Mouse (Mus musculus): ENCODE results near the gene Prex1.
"Not testable (repeated sequence)": the region's sequence is repeated elsewhere in the genome, so short reads cannot be mapped to it uniquely, and the experiment has no call there.

Gene Prex1

DNA sequence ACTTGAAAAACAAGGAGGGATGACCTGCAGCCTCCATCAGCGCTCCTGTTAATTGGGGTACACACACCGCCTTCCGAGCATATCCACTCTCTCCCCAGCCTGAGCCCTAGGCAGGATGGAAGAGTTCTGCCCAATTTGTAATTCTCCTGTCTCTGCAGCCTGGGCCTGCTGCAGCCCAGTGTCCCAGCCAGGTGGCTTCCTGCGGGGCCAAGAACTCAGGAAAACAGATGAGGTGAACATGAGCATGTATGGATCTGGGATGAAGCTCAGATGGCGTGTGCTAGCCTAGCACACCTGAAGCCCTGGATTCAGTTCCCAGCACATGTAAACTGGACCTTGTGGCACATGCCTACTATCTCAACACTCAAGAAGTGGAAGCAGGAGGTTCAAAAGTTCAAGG, 192.2 kb downstream of the Prex1 start:
- DNase-seq (ENCODE audit: low spot score in 2 of 2) = no peak

- no peak for DNase-seq (ENCODE audit: low spot score in 2 of 2)
Measured at GRCm38 (mm10) chr2:166520536-166520935, 193.1 kb downstream of the Prex1 start.

GRCm38 (mm10) chr2:166517392-166518174, 196.0 kb downstream of the Prex1 start:
- not testable (repeated sequence) for DNase-seq (ENCODE audit: low spot score in 2 of 2)

DNA sequence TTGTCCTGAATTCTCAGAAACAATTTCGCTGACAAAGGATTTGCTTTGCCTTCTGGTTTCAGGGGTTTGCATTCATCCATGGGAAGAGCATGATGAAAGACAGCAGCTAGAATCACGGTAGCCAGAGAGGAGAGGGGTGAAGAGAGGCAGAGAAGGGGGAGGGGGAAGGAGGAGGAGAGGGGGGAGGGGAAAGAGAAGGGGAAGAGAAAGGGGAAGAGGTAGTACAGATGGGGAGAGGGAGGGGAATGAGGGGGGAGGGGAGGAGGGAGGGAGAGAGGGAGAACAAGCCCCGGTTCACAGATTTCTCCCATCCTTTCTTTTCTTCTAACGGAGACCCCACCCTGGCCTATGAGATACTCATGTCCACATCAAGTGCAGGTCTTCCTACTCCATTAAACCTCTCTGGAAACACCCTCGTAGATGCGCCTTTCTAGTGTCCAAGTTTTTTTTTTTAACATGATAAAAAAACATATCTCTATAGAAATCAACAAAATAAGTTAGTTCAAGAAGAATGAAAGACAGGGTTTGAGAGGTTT, 196.7 kb downstream of the Prex1 start:
- no peak for DNase-seq (ENCODE audit: low spot score in 2 of 2)

Data from thymus, postnatal 10 days (tissue).